In genomic region chr11:98934367-98934766, GRCm38 (mm10) we compare ENCODE assay signal across 24 mouse cellular contexts. TPM values are rescaled to one million over a fixed set of nuclear protein-coding genes. Genes with fewer than 3 reads are reported as not detected.
DNase-seq lines count a peak whose midpoint lies in the region; ATAC-seq and TF ChIP-seq lines count a peak whose summit lies in the region.
"Had no signal": no experiment of that assay in that cellular context is flagged by ENCODE, and none has a peak within 500 bp of the region (broad histone marks: within the 10 kb centered on the region; RNA-seq: fewer than 3 reads in every experiment).

No protein-coding gene starts in this region.

- no peak for ATAC-seq in liver, postnatal 0 days
- no peak for ATAC-seq in intestine, postnatal 0 days
- ATAC-seq: activated CD4-positive, CD25-positive, alpha-beta regulatory T cell, adult 4 months; hindbrain, embryonic 16.5 days; liver, embryonic 12.5 days had no signal

- peak overlapping the region; percentile 25; the same call in 1 of the 2 replicates for H3K27ac ChIP-seq in gastrocnemius, adult 2 months
- H3K27ac ChIP-seq in liver, adult 2 months (replicated peaks; ENCODE audit: insufficient read depth, low read depth, low read length), result no peak overlapping the region
- no peak overlapping the region for H3K27ac ChIP-seq in liver, postnatal 0 days (ENCODE audit: low read depth)
- peak overlapping the region; percentile 66 for H3K27ac ChIP-seq in intestine, postnatal 0 days (ENCODE audit: low read depth, low read length)
- peak overlapping the region; percentile 98; the same call in 1 of the 2 replicates for H3K27ac ChIP-seq in small intestine, adult 2 months (ENCODE audit: insufficient read depth, low read depth, low read length)
- H3K27ac ChIP-seq: forebrain, embryonic 12.5 days; liver, embryonic 12.5 days; midbrain, embryonic 12.5 days had no signal

- no peak overlapping the region for H3K4me2 ChIP-seq in liver, postnatal 0 days (ENCODE audit: low read depth, low read length)
- H3K4me2 ChIP-seq in intestine, postnatal 0 days (replicated peaks; ENCODE audit: low read depth), result no peak overlapping the region
- H3K4me2 ChIP-seq: forebrain, embryonic 12.5 days; heart, embryonic 11.5 days; liver, embryonic 12.5 days; midbrain, embryonic 12.5 days had no signal

- H3K9me3 ChIP-seq in liver, postnatal 0 days (ENCODE audit: low read length), result no peaks in the 10 kb centered on the region
- no peaks in the 10 kb centered on the region for H3K9me3 ChIP-seq in intestine, postnatal 0 days (ENCODE audit: control insufficient read depth)
- H3K9me3 ChIP-seq: forebrain, embryonic 12.5 days; liver, embryonic 12.5 days; midbrain, embryonic 12.5 days had no signal

- H3K4me1 ChIP-seq in liver, adult 2 months (ENCODE audit: control insufficient read depth, insufficient read depth, low read length), result peaks cover 25% of the 10 kb centered on the region
- H3K4me1 ChIP-seq in liver, postnatal 0 days (ENCODE audit: insufficient read depth), result peaks cover 51% of the 10 kb centered on the region
- H3K4me1 ChIP-seq in intestine, postnatal 0 days (replicated peaks; ENCODE audit: control insufficient read depth, insufficient read depth, low read length), result peaks cover 35% of the 10 kb centered on the region
- H3K4me1 ChIP-seq in small intestine, adult 2 months (ENCODE audit: control insufficient read depth, insufficient read depth, insufficient read length, low read length), result peaks cover 48% of the 10 kb centered on the region

- TF ChIP-seq CTCF in gastrocnemius, adult 2 months (IDR thresholded peaks at IDR 0.05), result no peak
- no peak for TF ChIP-seq CTCF in liver, adult 2 months (IDR thresholded peaks at IDR 0.05; ENCODE audit: low read depth, low read length)
- no peak for TF ChIP-seq CTCF in liver, postnatal 0 days (IDR thresholded peaks at IDR 0.05; ENCODE audit: low read depth)
- no peak for TF ChIP-seq CTCF in intestine, postnatal 0 days (IDR thresholded peaks at IDR 0.05; ENCODE audit: low read depth)
- TF ChIP-seq CTCF in small intestine, adult 2 months (IDR thresholded peaks at IDR 0.05; ENCODE audit: extremely low read depth, insufficient read length, insufficient replicate concordance, low read depth, low read length), result no peak

- DNase-seq in gastrocnemius, adult 2 months, result no peak
- DNase-seq in gastrocnemius, adult 8-10 months (ENCODE audit: low spot score in 2 of 2), result no peak
- peak; percentile 52 for DNase-seq in liver, adult 2 months (ENCODE audit: extremely low read depth, low read depth, low spot score)
- no peak for DNase-seq in liver, postnatal 0 days
- no peak for DNase-seq in spleen, postnatal 10 days (ENCODE audit: low spot score in 2 of 2)
- DNase-seq: lung, adult 2 months; lung, postnatal 14 days had no signal

- H3K4me3 ChIP-seq in gastrocnemius, adult 2 months, result no peak overlapping the region
- H3K4me3 ChIP-seq in liver, adult 2 months (ENCODE audit: insufficient read depth, low read depth, low read length), result no peak overlapping the region
- no peak overlapping the region for H3K4me3 ChIP-seq in liver, postnatal 0 days (ENCODE audit: low read depth, low read length)
- no peak overlapping the region for H3K4me3 ChIP-seq in intestine, postnatal 0 days (ENCODE audit: low read depth, low read length)
- H3K4me3 ChIP-seq in small intestine, adult 2 months (ENCODE audit: low read depth, low read length), result no peak overlapping the region
- H3K4me3 ChIP-seq: erythroblast, embryonic 14.5 days; forebrain, embryonic 12.5 days; liver, embryonic 12.5 days; midbrain, embryonic 12.5 days had no signal

- no peak overlapping the region for H3K9ac ChIP-seq in liver, adult 2 months (ENCODE audit: low read depth, low read length)
- H3K9ac ChIP-seq in liver, postnatal 0 days (replicated peaks), result no peak overlapping the region
- H3K9ac ChIP-seq in intestine, postnatal 0 days (ENCODE audit: low read depth, low read length), result no peak overlapping the region
- H3K9ac ChIP-seq: forebrain, embryonic 12.5 days; liver, embryonic 12.5 days; midbrain, embryonic 12.5 days had no signal

- no peaks in the 10 kb centered on the region for H3K36me3 ChIP-seq in liver, adult 2 months (ENCODE audit: control insufficient read depth, insufficient read depth, low read length)
- no peaks in the 10 kb centered on the region for H3K36me3 ChIP-seq in liver, postnatal 0 days (replicated peaks; ENCODE audit: insufficient read depth, low read length)
- no peaks in the 10 kb centered on the region for H3K36me3 ChIP-seq in intestine, postnatal 0 days (ENCODE audit: control insufficient read depth, insufficient read depth)
- H3K36me3 ChIP-seq in small intestine, adult 2 months (ENCODE audit: control insufficient read depth, insufficient read depth, low read length), result no peaks in the 10 kb centered on the region
- H3K36me3 ChIP-seq: forebrain, embryonic 12.5 days; liver, embryonic 12.5 days; midbrain, embryonic 12.5 days had no signal

- H3K27me3 ChIP-seq in liver, adult 2 months (ENCODE audit: control insufficient read depth, insufficient read depth, low read length), result no peaks in the 10 kb centered on the region
- H3K27me3 ChIP-seq in liver, postnatal 0 days (ENCODE audit: insufficient read depth, low read length), result peaks cover 21% of the 10 kb centered on the region
- H3K27me3 ChIP-seq in intestine, postnatal 0 days (replicated peaks; ENCODE audit: control insufficient read depth, insufficient read depth, low read length), result no peaks in the 10 kb centered on the region
- H3K27me3 ChIP-seq in small intestine, adult 2 months (ENCODE audit: control insufficient read depth, insufficient read depth, low read length), result no peaks in the 10 kb centered on the region

- H3K79me2 ChIP-seq in liver, adult 2 months (ENCODE audit: control insufficient read depth, insufficient read depth, low read length), result peaks cover 13% of the 10 kb centered on the region; the same call in 1 of the 2 replicates

- TF ChIP-seq POLR2A in liver, adult 2 months (IDR thresholded peaks at IDR 0.05; ENCODE audit: extremely low read depth, insufficient read depth, low read length), result no peak
- TF ChIP-seq POLR2A in small intestine, adult 2 months (IDR thresholded peaks at IDR 0.05; ENCODE audit: low read depth, low read length), result no peak

- intact Hi-C loops in gastrocnemius, adult 2 months (cut with DNase I), result no loop called here

- 70% methylated on average over 3 of the region's 3 CpGs for WGBS in liver, adult 2 months
- 72% methylated on average over 3 of the region's 3 CpGs for WGBS in liver, postnatal 0 days (ENCODE audit: insufficient replicate concordance)
- WGBS in intestine, postnatal 0 days, result 79% methylated on average over 3 of the region's 3 CpGs
- 72% methylated on average over 3 of the region's 3 CpGs for WGBS in small intestine, adult 2 months

- no peak for TF ChIP-seq EP300 in liver, postnatal 0 days (IDR thresholded peaks at IDR 0.05; ENCODE audit: low read depth)

RNA-seq across cellular contexts. Expression of gene Rara, which starts 6.7 kb away (rescaled TPM):
- total RNA-seq in gastrocnemius, adult 2 months (2021), result 10 to 100 TPM; 10.2 to 12.4 TPM
- total RNA-seq in gastrocnemius, adult 8-10 months (2022), result 10 to 100 TPM in 2 of 4 experiments, 1 to 10 TPM in 2; 8.3 to 11.7 (median 9.5) TPM
- 3.7 and 4.5 TPM in 2 replicates for total RNA-seq in liver, adult 2 months (2014; rRNA removed)
- polyA plus RNA-seq in liver, adult 2 months (2012; rRNA removed), result 14.1 and 14.6 TPM in 2 replicates
- polyA plus RNA-seq in liver, postnatal 0 days (2015; fragmentation: Nextera tagmentation; extraction: Ambion mirVana), result 5.4 and 5.6 TPM in 2 replicates
- 22.2 and 22.4 TPM in 2 replicates for polyA plus RNA-seq in intestine, postnatal 0 days (2015; fragmentation: Nextera tagmentation; extraction: Ambion mirVana)
- polyA plus RNA-seq in small intestine, adult 2 months (2012; rRNA removed), result 25.3 and 56.3 TPM in 2 replicates

RNA-seq across cellular contexts. Expression of gene Cdc6, which starts 26.8 kb away (rescaled TPM):
- total RNA-seq in gastrocnemius, adult 2 months (2021), result under 1 TPM in 1 of 2 experiments, not detected in 1; 0.11 TPM
- under 1 TPM in 2 of 4 experiments, not detected in 2; 0.07 to 0.13 TPM for total RNA-seq in gastrocnemius, adult 8-10 months (2022)
- total RNA-seq in liver, adult 2 months (2014; rRNA removed), result 0.09 and 0.20 TPM in 2 replicates
- 0.07 TPM in 1 of 2 replicates, not detected in the other for polyA plus RNA-seq in liver, adult 2 months (2012; rRNA removed)
- 19.1 and 22.3 TPM in 2 replicates for polyA plus RNA-seq in liver, postnatal 0 days (2015; fragmentation: Nextera tagmentation; extraction: Ambion mirVana)
- 4.0 and 4.5 TPM in 2 replicates for polyA plus RNA-seq in intestine, postnatal 0 days (2015; fragmentation: Nextera tagmentation; extraction: Ambion mirVana)
- 0.37 and 0.65 TPM in 2 replicates for polyA plus RNA-seq in small intestine, adult 2 months (2012; rRNA removed)

RNA-seq across cellular contexts. Expression of gene Gjd3, which starts 48.4 kb away (rescaled TPM):
- total RNA-seq in gastrocnemius, adult 2 months (2021), result not detected
- total RNA-seq in gastrocnemius, adult 8-10 months (2022), result not detected
- total RNA-seq in liver, adult 2 months (2014; rRNA removed), result not detected in 2 replicates
- 0.11 TPM in 1 of 2 replicates, not detected in the other for polyA plus RNA-seq in liver, adult 2 months (2012; rRNA removed)
- polyA plus RNA-seq in liver, postnatal 0 days (2015; fragmentation: Nextera tagmentation; extraction: Ambion mirVana), result not detected in 2 replicates
- polyA plus RNA-seq in intestine, postnatal 0 days (2015; fragmentation: Nextera tagmentation; extraction: Ambion mirVana), result 0.61 and 0.80 TPM in 2 replicates
- 3.6 and 5.8 TPM in 2 replicates for polyA plus RNA-seq in small intestine, adult 2 months (2012; rRNA removed)
- total RNA-seq: common myeloid progenitor, adult 5-6 weeks; gastrocnemius, adult 18-20 months; hematopoietic stem cell, adult 5-6 weeks; megakaryocyte progenitor cell, adult 5-6 weeks; MEL; monocyte, adult 5-6 weeks; neutrophil, adult 5-6 weeks had no signal
- polyA plus RNA-seq: C2C12; erythroblast, embryonic 14.5 days; liver, embryonic 12.5 days had no signal

Comparison
In these comparisons a context has a peak if more than half of its experiments do, and no peak if none do; other contexts are left out.
1. H3K27ac ChIP-seq: peak in gastrocnemius, adult 2 months (single experiment), intestine, postnatal 0 days (single experiment) and small intestine, adult 2 months (single experiment); none in liver, adult 2 months (single experiment) and liver, postnatal 0 days (single experiment).